13 mouse cellular contexts compared by ENCODE assay signal in the genomic region with DNA sequence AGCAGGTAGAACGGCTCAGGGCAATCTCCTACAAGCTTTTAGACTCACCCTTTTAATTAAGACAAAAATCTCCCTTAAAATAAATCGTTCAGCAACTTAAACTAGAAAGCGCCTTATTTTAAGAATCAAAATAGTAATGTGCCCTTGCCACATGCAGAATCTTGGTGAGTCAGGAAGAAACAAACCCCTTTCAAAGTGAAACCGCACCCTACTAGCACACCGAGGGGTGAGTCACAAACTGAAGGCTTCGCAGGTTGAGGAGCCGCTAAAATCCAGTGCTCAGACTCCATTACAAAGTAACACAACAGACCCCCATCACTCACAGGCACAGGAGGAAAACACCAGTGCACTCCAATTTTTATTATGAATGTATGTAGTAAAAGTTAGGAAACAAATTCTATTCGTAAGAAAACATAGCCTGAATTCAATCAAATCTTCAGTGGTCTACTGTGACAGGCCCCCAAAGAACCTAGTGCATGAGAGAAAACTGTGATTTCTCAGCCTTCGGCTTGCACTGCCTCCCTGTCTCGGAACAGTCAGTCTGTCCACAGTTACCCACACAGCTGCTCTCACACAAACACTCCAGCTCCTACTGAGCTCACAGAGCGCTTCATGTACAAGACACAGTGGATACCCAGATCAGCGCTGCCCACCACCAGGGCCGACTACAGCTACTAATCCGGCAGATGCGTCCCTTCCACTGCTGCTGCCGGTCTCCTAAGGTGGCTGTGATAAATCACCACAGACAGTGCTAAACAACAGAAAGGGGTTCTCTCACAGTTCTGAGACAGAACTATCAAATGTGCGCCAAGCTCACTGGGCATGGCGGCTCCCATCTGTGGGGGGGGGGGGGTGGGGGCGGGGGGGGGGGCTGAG. TPM values are rescaled to one million over a fixed set of nuclear protein-coding genes. Genes with fewer than 3 reads are reported as not detected.
DNase-seq lines count a peak whose midpoint lies in the region; TF ChIP-seq lines count a peak whose summit lies in the region.
"Had no signal": no experiment of that assay in that cellular context is flagged by ENCODE, and none has a peak within 500 bp of the region (broad histone marks: within the 10 kb centered on the region; RNA-seq: fewer than 3 reads in every experiment).

No protein-coding gene starts in this region.

- peak; percentile 45 for DNase-seq in layer of hippocampus, adult 11-12 months (ENCODE audit: low spot score)
- no peak for DNase-seq in layer of hippocampus, adult 9-10 months (ENCODE audit: low spot score)
- peak; percentile 60 for DNase-seq in 416B (ENCODE audit: low read depth)
- peak; percentile 37 for DNase-seq in CD4-positive helper T cell, adult 2 months (ENCODE audit: low read depth, low spot score)
- DNase-seq in mesoderm, embryonic 11.5 days (ENCODE audit: low read depth, low spot score) = peak; percentile 40
- no peak for DNase-seq in liver
- DNase-seq in spleen, postnatal 36 days (ENCODE audit: low spot score in 2 of 2) = no peak
- no peak for DNase-seq in left cerebral cortex, adult 2 months (ENCODE audit: extremely low spot score in 1 of 2, low spot score in 2 of 2)
- DNase-seq: liver, postnatal 0 days; thymus, postnatal 14 days had no signal

- no peak overlapping the region for H3K4me3 ChIP-seq in left cerebral cortex, adult 2 months
- H3K4me3 ChIP-seq: heart, embryonic 13.5 days; limb, embryonic 10.5 days; megakaryocyte, embryonic 14.5 days had no signal

- TF ChIP-seq CTCF in left cerebral cortex, adult 2 months (IDR thresholded peaks at IDR 0.05) = no peak

- no peak overlapping the region for H3K27ac ChIP-seq in left cerebral cortex, adult 2 months
- H3K27ac ChIP-seq: heart, embryonic 13.5 days; limb, embryonic 10.5 days had no signal

- intact Hi-C loops in left cerebral cortex, adult 2 months (cut with DNase I) = no loop called here

RNA-seq across cellular contexts. Expression of a gene that starts 46.2 kb away (rescaled TPM):
- total RNA-seq in left cerebral cortex, adult 2 months (2021) = 10 to 100 TPM; 92.3 to 99.0 TPM

Comparison
In these comparisons a context has a peak if more than half of its experiments do, and no peak if none do; other contexts are left out.
1. DNase-seq: peak in layer of hippocampus, adult 11-12 months (single experiment), 416B (single experiment), CD4-positive helper T cell, adult 2 months (single experiment) and mesoderm, embryonic 11.5 days (single experiment); none in layer of hippocampus, adult 9-10 months (single experiment), liver (single experiment), spleen, postnatal 36 days (0 of 2) and left cerebral cortex, adult 2 months (0 of 2).